Mouse (Mus musculus) ES-E14 (cell line): ENCODE measurements around the gene Dhx8. TPM values are rescaled to one million over a fixed set of nuclear protein-coding genes. Genes with fewer than 3 reads are reported as not detected.
A peak's percentile ranks its signal among the peaks of the same experiment; 100 is the strongest.

Source experiments
- DNase-seq: peaks from one replicate; pipeline ENCODE4 v3.0.0-alpha.2; 2013; ENCODE audit warnings: low read depth, low spot score
- H3K27ac ChIP-seq: 2 replicates; pipeline ENCODE4 v1.5.1; 2012; ENCODE audit warnings: low read depth, mild to moderate bottlenecking, low read length, moderate library complexity, mixed read lengths; ENCODE audit not compliant: poor library complexity, insufficient read depth, severe bottlenecking
- H3K36me3 ChIP-seq: 2 replicates; pipeline ENCODE4 v1.6.1; 2012; ENCODE audit warnings: mild to moderate bottlenecking, low read length, moderate library complexity, mixed read lengths; ENCODE audit not compliant: control insufficient read depth, poor library complexity, insufficient read depth, severe bottlenecking
- H3K4me1 ChIP-seq, 2 experiments: fragments of 150-350 bp in 1 of 2; sonication (generic) in 1 of 2; 2 replicates each; pipeline ENCODE4 v1.6.1; 2012; ENCODE audit warnings: low read length in 2 of 2, mild to moderate bottlenecking in 1 of 2, mixed read lengths in 1 of 2; ENCODE audit not compliant: control insufficient read depth in 2 of 2, insufficient read depth in 2 of 2, poor library complexity in 1 of 2
- H3K4me3 ChIP-seq, 2 experiments: fragments of 150-350 bp in 1 of 2; sonication (generic) in 1 of 2; 2 replicates each; pipeline ENCODE4 v1.5.1; 2012; ENCODE audit warnings: low read length in 2 of 2, low read depth in 1 of 2, mild to moderate bottlenecking in 1 of 2, mixed read lengths in 1 of 2; ENCODE audit not compliant: insufficient read depth in 1 of 2, poor library complexity in 1 of 2, severe bottlenecking in 1 of 2
- H3K9ac ChIP-seq: 2 replicates; pipeline ENCODE4 v1.6.1; 2012; ENCODE audit warnings: low read depth, mild to moderate bottlenecking, low read length, mixed read lengths; ENCODE audit not compliant: poor library complexity, insufficient read depth, severe bottlenecking
- H3K9me3 ChIP-seq: fragments of 150-350 bp; sonication (generic); 2 replicates; pipeline ENCODE4 v1.6.1; 2012; ENCODE audit warnings: low read depth, mild to moderate bottlenecking, low read length; ENCODE audit not compliant: control insufficient read depth, insufficient read depth
- CHD2 ChIP-seq: IDR thresholded peaks from 2 replicates; pipeline ENCODE4 v1.6.1; 2014; ENCODE audit warnings: mild to moderate bottlenecking, low read depth, low read length, inconsistent platforms
- HCFC1 ChIP-seq: IDR thresholded peaks from 2 replicates; pipeline ENCODE4 v1.6.1; 2012; ENCODE audit warnings: low read length, inconsistent platforms, borderline replicate concordance; ENCODE audit not compliant: insufficient read depth
- MAFK ChIP-seq: IDR thresholded peaks from 2 replicates; pipeline ENCODE4 v1.6.1; 2014; ENCODE audit warnings: mild to moderate bottlenecking, low read depth, low read length, inconsistent platforms; ENCODE audit not compliant: insufficient read depth
- ZC3H11A ChIP-seq: IDR thresholded peaks from 2 replicates; pipeline ENCODE4 v1.6.1; 2012; ENCODE audit warnings: low read depth, mild to moderate bottlenecking, inconsistent platforms, low read length, borderline replicate concordance
- ZNF384 ChIP-seq: IDR thresholded peaks from 2 replicates; pipeline ENCODE4 v1.6.1; 2012; ENCODE audit warnings: low read depth, low read length, inconsistent platforms
- in situ Hi-C, 2 experiments: fragments of 600-800 bp; cut with MboI; formaldehyde crosslinking; loops; one replicate each; pipeline ENCODE4 v1.15.1; 2025; ENCODE audit warnings: low sequenced_read_pairs in 2 of 2, inconsistent platforms in 1 of 2; ENCODE audit not compliant: unreplicated experiment in 2 of 2
- total RNA-seq: library from RNA; depleted of rRNA; stranded (reverse); fragments of 300-350 nt; gene quantifications from 2 replicates; pipeline ENCODE4 v1.2.3, GENCODE M21; 2012

Dhx8 gene
- total RNA-seq, 1 experiment = 51.7 TPM

- H3K27ac ChIP-seq = no peak overlapping the region; the same call in 1 of the 2 replicates
- H3K4me1 ChIP-seq = peaks cover 7 to 26% of the 10 kb centered on the region in 2 experiments
- no peak overlapping the region; a peak in 1 of 4 replicates for H3K4me3 ChIP-seq
- H3K9ac ChIP-seq = peak overlapping the region; percentile 12; the same call in 1 of the 2 replicates
- in situ Hi-C loops = no loop called here
- H3K36me3 ChIP-seq = no peaks in the 10 kb centered on the region
- no peak for DNase-seq
- H3K9me3 ChIP-seq = no peaks in the 10 kb centered on the region
- TF ChIP-seq ZC3H11A (no peak), MAFK (no peak), HCFC1 (no peak), ZNF384 (no peak), CHD2 (no peak)
These were observed 58.2 kb downstream of the Dhx8 start for GRCm38 (mm10) chr11:101790811-101791526.

- Histone ChIP-seq H3K27ac (no peak overlapping the region), H3K36me3 (no peaks in the 10 kb centered on the region)
- in situ Hi-C loops = no loop called here
These were observed 64.6 kb downstream of the Dhx8 start for GRCm38 (mm10) chr11:101797355-101797754.

GRCm38 (mm10) chr11:101798083-101798482 lies 65.4 kb downstream of the Dhx8 start:
- Histone ChIP-seq H3K4me1 (no peaks in the 10 kb centered on the region; a peak in 2 of 4 replicates), H3K36me3 (no peaks in the 10 kb centered on the region), H3K9ac (no peak overlapping the region), H3K9me3 (no peaks in the 10 kb centered on the region), H3K4me3 (no peak overlapping the region), H3K27ac (no peak overlapping the region)
- in situ Hi-C loops = no loop called here
- no peak for DNase-seq
- no peak for TF ChIP-seq CHD2
- TF ChIP-seq HCFC1 = no peak
- TF ChIP-seq ZC3H11A = no peak
- no peak for TF ChIP-seq ZNF384
- TF ChIP-seq MAFK = no peak

More at GRCm38 (mm10) chr11:101797355-101797754, 64.6 kb downstream of the Dhx8 start:
- Histone ChIP-seq H3K9me3 (no peaks in the 10 kb centered on the region), H3K9ac (no peak overlapping the region), H3K4me3 (no peak overlapping the region), H3K4me1 (no peaks in the 10 kb centered on the region; a peak in 2 of 4 replicates)
- TF ChIP-seq ZC3H11A (no peak), CHD2 (no peak), HCFC1 (no peak), MAFK (peak; percentile 68), ZNF384 (no peak)
- no peak for DNase-seq

GRCm38 (mm10) chr11:101801386-101801785 lies 68.7 kb downstream of the Dhx8 start:
- no peak for TF ChIP-seq ZNF384
- no peak for TF ChIP-seq HCFC1
- TF ChIP-seq ZC3H11A = no peak
- in situ Hi-C loops = no loop called here
- Histone ChIP-seq H3K9me3 (no peaks in the 10 kb centered on the region), H3K4me1 (no peaks in the 10 kb centered on the region; a peak in 2 of 4 replicates), H3K9ac (no peak overlapping the region), H3K36me3 (no peaks in the 10 kb centered on the region), H3K27ac (no peak overlapping the region), H3K4me3 (no peak overlapping the region)
- DNase-seq = no peak

GRCm38 (mm10) chr11:101805113-101805704 lies 72.5 kb downstream of the Dhx8 start:
- Histone ChIP-seq H3K36me3 (no peaks in the 10 kb centered on the region), H3K4me3 (no peak overlapping the region), H3K27ac (no peak overlapping the region), H3K4me1 (no peaks in the 10 kb centered on the region; a peak in 2 of 4 replicates), H3K9me3 (no peaks in the 10 kb centered on the region), H3K9ac (no peak overlapping the region)
- TF ChIP-seq ZNF384 (no peak), CHD2 (no peak), ZC3H11A (no peak), HCFC1 (no peak), MAFK (no peak)
- DNase-seq = no peak
- in situ Hi-C loops = no loop called here
